Mouse (Mus musculus) hindbrain, embryonic 11.5 days (tissue): ENCODE data around the gene Maff. TPM values are rescaled to one million over a fixed set of nuclear protein-coding genes. Genes with fewer than 3 reads are reported as not detected.
A peak's percentile ranks its signal among the peaks of the same experiment; 100 is the strongest.

Experiments
- ATAC-seq: fragments of 200-750 bp; cut with Nextera tagmentation; 2 replicates; pipeline ENCODE4 v1.8.0; 2017; ENCODE audit warnings: mild to moderate bottlenecking, moderate TSS enrichment, moderate library complexity; ENCODE audit not compliant: low FRiP score
- DNase-seq: peaks from one replicate; pipeline ENCODE4 v3.0.0-alpha.2; 2015; ENCODE audit warnings: low spot score
- H3K27ac ChIP-seq: fragments of 300-500 bp; sonication (generic); 2 replicates; pipeline ENCODE4 v1.5.1; 2014; ENCODE audit warnings: mild to moderate bottlenecking, low read depth, low read length
- H3K27me3 ChIP-seq: fragments of 300-500 bp; sonication (generic); 2 replicates; pipeline ENCODE4 v1.6.1; 2014; ENCODE audit warnings: mild to moderate bottlenecking, low read length, moderate library complexity, mixed read lengths; ENCODE audit not compliant: control insufficient read depth, insufficient read depth
- H3K36me3 ChIP-seq: fragments of 300-500 bp; sonication (generic); 2 replicates; pipeline ENCODE4 v1.6.1; 2014; ENCODE audit warnings: mild to moderate bottlenecking, low read length, moderate library complexity, mixed read lengths; ENCODE audit not compliant: control insufficient read depth, insufficient read depth
- H3K4me1 ChIP-seq: fragments of 300-500 bp; sonication (generic); replicated peaks from 2 replicates; pipeline ENCODE4 v1.6.1; 2014; ENCODE audit warnings: low read length, mixed read lengths; ENCODE audit not compliant: control insufficient read depth, insufficient read depth
- H3K4me2 ChIP-seq: fragments of 300-500 bp; sonication (generic); replicated peaks from 2 replicates; pipeline ENCODE4 v1.6.1; 2014; ENCODE audit warnings: mild to moderate bottlenecking, low read depth, low read length
- H3K4me3 ChIP-seq: fragments of 300-500 bp; sonication (generic); 2 replicates; pipeline ENCODE4 v1.5.1; 2014; ENCODE audit warnings: low read depth, low read length
- H3K9ac ChIP-seq: fragments of 300-500 bp; sonication (generic); 2 replicates; pipeline ENCODE4 v1.6.1; 2014; ENCODE audit warnings: low read depth, low read length
- H3K9me3 ChIP-seq: fragments of 300-500 bp; sonication (generic); 2 replicates; pipeline ENCODE4 v1.6.1; 2016; ENCODE audit warnings: low read length; ENCODE audit not compliant: control insufficient read depth
- WGBS: fragments of 180-500 bp; shearing (Covaris S2); extraction: QIAGEN DNeasy Blood & Tissue Kit; methylation state at CpG from one replicate; pipeline ENCODE4 v1.1.7; 2014; 5-methylcytosine and 5-hydroxymethylcytosine counted together
- polyA plus RNA-seq: library from polyadenylated mRNA; unstranded; fragments of >200 nt; fragmentation: Nextera tagmentation; extraction: Ambion mirVana; gene quantifications from 2 replicates; pipeline ENCODE4 v1.2.1, GENCODE M21; 2014

Maff gene
- polyA plus RNA-seq, 1 experiment from 2014 or later, result 1.6 TPM

- Histone ChIP-seq H3K4me2 (no peak overlapping the region), H3K27me3 (no peaks in the 10 kb centered on the region), H3K36me3 (0 out of 2 replicates have a peak, but pooled peaks cover 4% of the 10 kb centered on the region), H3K27ac (no peak overlapping the region), H3K9ac (no peak overlapping the region), H3K9me3 (no peaks in the 10 kb centered on the region), H3K4me3 (no peak overlapping the region), H3K4me1 (no peaks in the 10 kb centered on the region)
- DNase-seq (no peak), ATAC-seq (no peak)
- 76% methylated on average over 6 of the region's 6 CpGs for WGBS
Observed at GRCm38 (mm10) chr15:79364120-79364519, 17.7 kb downstream of the Maff start.

GRCm38 (mm10) chr15:79365068-79365467 lies 18.6 kb downstream of the Maff start:
- H3K4me3 ChIP-seq, result no peak overlapping the region
- 94% methylated on average over 12 of the region's 12 CpGs for whole genome bisulfite sequencing
- H3K9me3 ChIP-seq, result no peaks in the 10 kb centered on the region
- no peak overlapping the region for H3K4me2 ChIP-seq
- H3K4me1 ChIP-seq, result no peaks in the 10 kb centered on the region
- no peaks in the 10 kb centered on the region for H3K27me3 ChIP-seq
- no peak for ATAC-seq
- H3K27ac ChIP-seq, result no peak overlapping the region
- no peak overlapping the region for H3K9ac ChIP-seq
- DNase-seq, result no peak
- 0 out of 2 replicates have a peak, but pooled peaks cover 4% of the 10 kb centered on the region for H3K36me3 ChIP-seq

- H3K9ac ChIP-seq, result no peak overlapping the region
- WGBS, result 95% methylated on average over 5 of the region's 5 CpGs
- H3K36me3 ChIP-seq, result 0 out of 2 replicates have a peak, but pooled peaks cover 4% of the 10 kb centered on the region
- H3K9me3 ChIP-seq, result no peaks in the 10 kb centered on the region
- no peaks in the 10 kb centered on the region for H3K27me3 ChIP-seq
- no peak for ATAC-seq
- H3K4me1 ChIP-seq, result no peaks in the 10 kb centered on the region
- DNase-seq, result no peak
- no peak overlapping the region for H3K4me2 ChIP-seq
- H3K27ac ChIP-seq, result no peak overlapping the region
- H3K4me3 ChIP-seq, result no peak overlapping the region
Observed at GRCm38 (mm10) chr15:79366402-79366801, 20.0 kb downstream of the Maff start.

GRCm38 (mm10) chr15:79368313-79368811 lies 21.9 kb downstream of the Maff start:
- H3K27ac ChIP-seq, result no peak overlapping the region
- 60% methylated on average over 14 of the region's 14 CpGs for WGBS
- ATAC-seq, result no peak

GRCm38 (mm10) chr15:79368861-79369440 lies 22.5 kb downstream of the Maff start:
- WGBS, result 85% methylated on average over 8 of the region's 8 CpGs
- Histone ChIP-seq H3K27me3 (no peaks in the 10 kb centered on the region), H3K4me3 (no peak overlapping the region), H3K36me3 (0 out of 2 replicates have a peak, but pooled peaks cover 4% of the 10 kb centered on the region), H3K27ac (no peak overlapping the region), H3K9me3 (no peaks in the 10 kb centered on the region), H3K9ac (peak overlapping the region; percentile 17; the same call in 1 of the 2 replicates), H3K4me1 (no peaks in the 10 kb centered on the region), H3K4me2 (no peak overlapping the region)
- no peak for DNase-seq
- no peak for ATAC-seq

More at GRCm38 (mm10) chr15:79368313-79368811, 21.9 kb downstream of the Maff start:
- Histone ChIP-seq H3K4me1 (no peaks in the 10 kb centered on the region), H3K4me2 (no peak overlapping the region), H3K9ac (peak overlapping the region; percentile 17; the same call in 1 of the 2 replicates), H3K9me3 (no peaks in the 10 kb centered on the region), H3K36me3 (0 out of 2 replicates have a peak, but pooled peaks cover 4% of the 10 kb centered on the region), H3K4me3 (no peak overlapping the region), H3K27me3 (no peaks in the 10 kb centered on the region)
- DNase-seq, result no peak

- H3K36me3 ChIP-seq, result 0 out of 2 replicates have a peak, but pooled peaks cover 4% of the 10 kb centered on the region
- no peaks in the 10 kb centered on the region for H3K4me1 ChIP-seq
- ATAC-seq (no peak), DNase-seq (no peak)
- WGBS, result 66% methylated on average over 15 of the region's 15 CpGs
- H3K27me3 ChIP-seq, result no peaks in the 10 kb centered on the region
- H3K27ac ChIP-seq, result no peak overlapping the region
- no peak overlapping the region for H3K4me3 ChIP-seq
- H3K9ac ChIP-seq, result no peak overlapping the region
- no peaks in the 10 kb centered on the region for H3K9me3 ChIP-seq
- no peak overlapping the region for H3K4me2 ChIP-seq
Observed at GRCm38 (mm10) chr15:79369452-79370280, 23.2 kb downstream of the Maff start.

GRCm38 (mm10) chr15:79370281-79370843 lies 23.9 kb downstream of the Maff start:
- no peak overlapping the region for H3K27ac ChIP-seq
- WGBS, result 67% methylated on average over 7 of the region's 7 CpGs
- no peaks in the 10 kb centered on the region for H3K27me3 ChIP-seq
- DNase-seq, result no peak
- H3K9me3 ChIP-seq, result no peaks in the 10 kb centered on the region
- no peak for ATAC-seq
- no peak overlapping the region for H3K9ac ChIP-seq
- H3K36me3 ChIP-seq, result 0 out of 2 replicates have a peak, but pooled peaks cover under 1% of the 10 kb centered on the region
- H3K4me3 ChIP-seq, result no peak overlapping the region
- H3K4me1 ChIP-seq, result no peaks in the 10 kb centered on the region
- H3K4me2 ChIP-seq, result no peak overlapping the region

- no peaks in the 10 kb centered on the region for H3K4me1 ChIP-seq
- H3K36me3 ChIP-seq, result no peaks in the 10 kb centered on the region
- H3K27ac ChIP-seq, result no peak overlapping the region
- H3K27me3 ChIP-seq, result no peaks in the 10 kb centered on the region
- no peak overlapping the region for H3K9ac ChIP-seq
- no peak for DNase-seq
- ATAC-seq, result no peak
- no peak overlapping the region for H3K4me2 ChIP-seq
- H3K4me3 ChIP-seq, result no peak overlapping the region
- WGBS, result 57% methylated on average over 3 of the region's 3 CpGs
- H3K9me3 ChIP-seq, result no peaks in the 10 kb centered on the region
Observed at GRCm38 (mm10) chr15:79374760-79375159, 28.3 kb downstream of the Maff start.
